Mouse (Mus musculus) telencephalon, adult 2 months (tissue): ENCODE results near the gene Chd3.
"Not testable (repeated sequence)": the region's sequence is repeated elsewhere in the genome, so short reads cannot be mapped to it uniquely, and the experiment has no call there.

Source experiments
- DNase-seq: peaks from one replicate; pipeline ENCODE4 v3.0.0-alpha.2; 2011; ENCODE audit warnings: low read depth, low spot score

Chd3 gene

GRCm38 (mm10) chr11:69406867-69407723, 37.9 kb upstream of the Chd3 start:
- no peak for DNase-seq

GRCm38 (mm10) chr11:69406282-69406681, 37.1 kb upstream of the Chd3 start:
- no peak for DNase-seq

GRCm38 (mm10) chr11:69405397-69406200, 36.4 kb upstream of the Chd3 start:
- no peak for DNase-seq

- DNase-seq = no peak
Observed at GRCm38 (mm10) chr11:69404595-69405396, 35.6 kb upstream of the Chd3 start.

- DNase-seq = no peak
Observed at GRCm38 (mm10) chr11:69403691-69404594, 34.7 kb upstream of the Chd3 start.

GRCm38 (mm10) chr11:69401987-69402386, 32.8 kb upstream of the Chd3 start:
- no peak for DNase-seq

GRCm38 (mm10) chr11:69401210-69401637, 32.0 kb upstream of the Chd3 start:
- DNase-seq = no peak

GRCm38 (mm10) chr11:69400083-69400850, 31.1 kb upstream of the Chd3 start:
- no peak for DNase-seq

- no peak for DNase-seq
Observed at GRCm38 (mm10) chr11:69399201-69400082, 30.2 kb upstream of the Chd3 start.

- DNase-seq = no peak
Observed at GRCm38 (mm10) chr11:69398486-69399200, 29.4 kb upstream of the Chd3 start.

GRCm38 (mm10) chr11:69398059-69398458, 28.9 kb upstream of the Chd3 start, which contains the start of gene Tmem88:
Gene Tmem88, minus strand, starts transcription at chr11:69398234.
- DNase-seq = no peak

- DNase-seq = no peak
Observed at GRCm38 (mm10) chr11:69397581-69398057, 28.4 kb upstream of the Chd3 start.

- DNase-seq = no peak
Observed at GRCm38 (mm10) chr11:69396772-69397171, 27.6 kb upstream of the Chd3 start.

- peak; percentile 100 for DNase-seq
Observed at GRCm38 (mm10) chr11:69395634-69396373, 26.6 kb upstream of the Chd3 start.

- DNase-seq = peak; percentile 96
Observed at GRCm38 (mm10) chr11:69395235-69395633, 26.0 kb upstream of the Chd3 start, which contains the start of the genes Naa38 and Cyb5d1. Gene Naa38, plus strand, starts transcription at chr11:69395487. Gene Cyb5d1, minus strand, starts transcription at chr11:69395631.

GRCm38 (mm10) chr11:69394591-69395167, 25.5 kb upstream of the Chd3 start:
- not testable (repeated sequence) for DNase-seq
